Mouse (Mus musculus): ENCODE data around the gene Arnt2.

Gene Arnt2

GRCm38 (mm10) chr7:84409896-84410521 lies at the start of gene Arnt2:
Gene Arnt2, minus strand, starts transcription at chr7:84410176.
- DNase-seq, result peak; percentile 15 to 54

DNA sequence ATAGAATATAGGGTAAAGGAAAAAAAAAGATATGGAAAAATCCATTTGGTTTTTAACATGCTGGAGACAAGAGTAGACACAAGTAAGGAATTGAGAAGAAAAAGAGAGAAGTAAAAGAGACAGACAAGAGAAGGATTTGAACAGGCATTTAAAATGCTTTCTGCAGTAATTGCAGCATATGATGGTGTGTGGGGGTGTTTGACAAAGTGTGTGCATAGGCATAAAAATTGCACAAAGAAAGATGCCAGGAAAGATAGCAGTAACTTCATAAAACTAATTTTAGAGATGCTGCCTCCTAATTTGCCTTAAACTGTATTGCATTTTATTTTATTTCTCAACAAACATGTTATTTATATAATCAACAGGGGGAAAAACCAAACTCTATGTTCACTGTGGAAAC lies 41.7 kb upstream of the Arnt2 start:
- no peak for DNase-seq

- DNase-seq, result no peak
These were observed 39.1 kb upstream of the Arnt2 start for GRCm38 (mm10) chr7:84449066-84449465.

GRCm38 (mm10) chr7:84448512-84448911 lies 38.5 kb upstream of the Arnt2 start:
- DNase-seq, result no peak

- DNase-seq, result no peak
These were observed 37.9 kb upstream of the Arnt2 start for GRCm38 (mm10) chr7:84447740-84448435.

DNA sequence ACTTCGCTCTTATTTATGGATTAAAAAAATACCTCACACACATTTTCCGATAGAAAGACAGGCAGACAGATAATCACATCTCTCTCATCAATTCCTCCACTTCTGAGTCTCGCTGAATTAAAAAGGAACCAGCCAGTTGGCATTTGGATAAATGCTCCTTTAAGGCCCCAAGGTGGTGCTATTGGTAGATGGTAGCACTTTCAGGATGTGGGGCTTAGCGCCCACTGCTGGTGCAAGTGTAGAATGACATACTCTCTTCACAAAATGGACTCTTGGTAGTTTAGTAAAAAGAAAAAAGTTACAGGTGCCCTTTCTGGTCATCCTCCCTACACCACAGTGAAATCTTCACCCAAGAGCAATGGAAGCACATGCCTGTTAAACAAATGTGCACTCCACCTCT lies 37.1 kb upstream of the Arnt2 start:
- peak; percentile 62 to 71 for DNase-seq

DNA sequence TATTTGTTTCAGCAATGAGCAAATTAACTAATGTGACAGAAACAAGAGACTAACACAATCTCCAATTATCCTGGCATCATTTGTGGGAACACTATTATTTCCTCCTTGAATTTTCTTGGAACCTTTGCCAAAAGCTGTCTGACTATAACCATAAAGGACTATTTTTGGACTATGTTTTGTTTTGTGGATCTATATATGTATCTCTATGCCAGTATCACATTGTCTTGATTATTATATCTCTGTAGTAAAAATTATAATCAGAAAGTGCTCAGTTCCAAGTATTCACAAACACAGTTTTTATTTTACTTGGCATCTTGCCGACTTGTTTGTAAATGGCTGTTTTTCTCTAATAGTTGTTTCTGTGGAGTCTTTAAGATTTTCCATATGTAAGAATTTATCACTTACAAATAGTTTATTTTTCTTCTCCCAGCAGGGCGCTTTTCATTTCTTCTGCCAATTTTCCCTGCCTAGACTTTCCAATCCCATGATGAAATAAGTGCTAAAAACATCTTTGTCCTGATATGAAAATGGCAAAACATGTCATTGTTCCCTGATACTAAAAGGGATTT lies 32.5 kb upstream of the Arnt2 start:
- no peak for DNase-seq

GRCm38 (mm10) chr7:84439606-84440005 lies 29.6 kb upstream of the Arnt2 start:
- no peak for DNase-seq

GRCm38 (mm10) chr7:84434901-84435300 lies 24.9 kb upstream of the Arnt2 start:
- DNase-seq, result peak; percentile 40 to 58

- DNase-seq, result no peak
These were observed 22.2 kb upstream of the Arnt2 start for GRCm38 (mm10) chr7:84432151-84432550.

DNA sequence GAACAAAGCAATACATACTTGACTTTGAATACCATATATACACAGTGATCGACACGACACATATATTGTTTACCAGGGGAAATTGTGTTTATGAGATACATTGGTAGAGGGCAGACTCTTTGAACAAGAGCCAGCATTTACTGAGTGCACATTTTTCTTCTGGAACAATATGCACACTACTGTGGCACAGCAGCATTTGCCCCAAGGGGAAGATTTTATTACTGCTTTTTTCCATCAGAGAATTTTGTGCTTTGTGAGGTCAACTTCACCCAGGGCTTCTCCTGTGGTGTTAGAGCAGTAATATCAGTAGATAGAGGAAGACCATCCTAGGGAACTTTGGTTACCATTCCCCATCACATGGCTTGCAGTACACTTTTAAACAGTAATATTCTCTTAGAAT lies 17.2 kb upstream of the Arnt2 start:
- peak in 1 of 2 experiments; percentile 53 for DNase-seq

DNA sequence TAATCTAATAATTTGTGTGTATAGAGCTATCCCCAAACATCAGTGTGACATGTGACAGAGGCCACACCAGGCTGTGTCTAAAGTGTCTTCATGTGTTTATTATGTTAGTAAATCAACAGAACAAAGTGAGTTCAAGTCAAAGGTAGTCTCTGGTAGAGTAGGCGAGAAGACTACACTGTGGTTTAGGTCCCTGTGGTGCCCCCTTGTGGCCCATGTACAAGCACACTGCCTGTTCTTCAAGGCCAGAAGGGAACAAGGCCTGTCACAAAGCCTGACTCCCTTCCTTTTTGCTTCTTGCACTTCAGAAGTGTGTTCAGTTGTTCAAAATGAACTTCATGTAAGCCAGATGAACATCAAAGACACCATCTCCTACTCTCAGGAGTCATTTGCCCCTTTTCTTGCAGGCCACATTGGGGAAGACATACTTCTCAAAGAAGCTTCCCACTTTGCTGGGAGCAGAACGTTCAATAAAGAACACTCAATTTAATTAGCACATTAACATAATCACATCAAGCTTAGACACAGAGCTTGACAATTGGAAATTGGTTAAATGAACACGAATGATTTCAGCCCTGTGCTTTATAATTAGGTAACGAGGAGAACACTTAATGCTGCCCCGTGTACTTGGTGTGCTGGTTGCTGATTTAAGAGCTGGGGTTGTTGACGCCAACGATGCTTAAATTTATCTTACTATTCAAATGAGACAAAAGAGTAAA lies 14.9 kb upstream of the Arnt2 start:
- DNase-seq, result peak; percentile 64 to 84

GRCm38 (mm10) chr7:84421753-84422152 lies 11.8 kb upstream of the Arnt2 start:
- DNase-seq, result no peak

DNA sequence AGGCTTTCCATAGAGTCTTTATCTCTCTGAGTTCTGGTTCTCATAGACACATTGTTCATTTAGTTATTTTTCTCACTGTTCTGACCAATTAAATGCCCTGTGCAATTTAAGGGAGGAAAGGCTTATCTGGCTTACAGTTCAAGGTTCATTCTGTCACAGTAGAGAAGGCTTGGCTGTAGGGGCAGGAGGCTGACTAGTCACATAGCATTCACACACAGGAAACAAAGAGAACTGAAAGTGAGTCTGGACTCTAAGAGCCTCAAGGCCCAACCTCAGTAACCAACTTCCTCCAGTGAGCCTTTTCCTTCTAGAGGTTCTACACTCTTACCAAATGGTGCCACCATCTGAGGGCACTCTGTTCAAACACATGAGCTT lies 11.3 kb upstream of the Arnt2 start:
- no peak for DNase-seq

DNA sequence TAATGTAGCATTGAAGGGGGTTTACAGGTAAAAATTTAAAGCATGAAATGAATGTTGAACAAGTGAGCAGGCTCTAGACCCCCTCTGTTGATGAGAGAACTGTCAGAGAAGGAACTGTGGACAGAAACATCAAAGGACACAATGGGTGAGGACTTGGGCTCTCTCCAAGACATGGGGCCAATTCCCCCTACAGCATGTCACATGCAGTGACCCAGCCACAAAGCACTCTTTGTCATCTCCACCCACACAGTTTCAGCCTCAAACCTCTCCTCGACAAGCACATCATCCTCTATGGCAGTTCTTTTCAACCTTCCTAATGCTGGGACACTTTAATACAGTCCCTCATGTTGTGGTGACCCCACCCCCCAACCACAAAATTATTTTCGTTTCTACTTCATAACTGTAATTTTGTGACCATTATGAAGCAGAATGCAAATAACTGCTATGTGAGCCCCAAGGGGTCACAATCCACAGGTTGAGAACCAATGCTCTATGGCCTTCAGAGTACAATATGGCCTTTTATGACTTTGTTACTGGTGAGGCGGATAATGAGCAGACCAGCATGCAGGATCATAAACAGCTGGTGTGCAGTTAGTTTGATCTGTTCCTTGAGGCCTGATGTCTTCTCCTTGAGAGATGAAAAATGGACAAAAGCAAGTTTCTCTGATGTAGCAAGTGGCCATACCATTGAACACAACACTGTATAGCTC lies 10.8 kb upstream of the Arnt2 start:
- no peak for DNase-seq

GRCm38 (mm10) chr7:84417441-84417840 lies 7.5 kb upstream of the Arnt2 start:
- peak in 1 of 2 experiments; percentile 76 for DNase-seq

DNA sequence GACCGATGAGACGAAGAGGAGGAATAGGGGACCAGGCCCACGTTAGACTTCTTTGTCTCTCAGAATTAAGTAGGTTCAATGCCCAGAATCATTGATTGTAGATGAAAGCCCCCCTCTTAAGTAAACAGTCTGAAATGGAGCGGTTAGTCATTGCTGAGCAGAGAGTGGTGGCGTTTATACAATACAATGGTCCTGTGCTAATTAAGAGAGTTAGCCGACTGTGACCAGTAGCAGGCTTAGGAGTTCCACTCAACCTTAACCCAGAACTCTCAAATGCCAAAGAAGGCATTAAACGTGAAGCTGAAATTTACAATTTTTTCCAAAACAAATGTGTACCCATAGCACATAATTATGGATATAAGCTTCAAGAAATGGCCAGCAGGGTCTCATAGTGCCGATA lies 2.6 kb upstream of the Arnt2 start:
- peak in 1 of 2 experiments; percentile 23 for DNase-seq

DNA sequence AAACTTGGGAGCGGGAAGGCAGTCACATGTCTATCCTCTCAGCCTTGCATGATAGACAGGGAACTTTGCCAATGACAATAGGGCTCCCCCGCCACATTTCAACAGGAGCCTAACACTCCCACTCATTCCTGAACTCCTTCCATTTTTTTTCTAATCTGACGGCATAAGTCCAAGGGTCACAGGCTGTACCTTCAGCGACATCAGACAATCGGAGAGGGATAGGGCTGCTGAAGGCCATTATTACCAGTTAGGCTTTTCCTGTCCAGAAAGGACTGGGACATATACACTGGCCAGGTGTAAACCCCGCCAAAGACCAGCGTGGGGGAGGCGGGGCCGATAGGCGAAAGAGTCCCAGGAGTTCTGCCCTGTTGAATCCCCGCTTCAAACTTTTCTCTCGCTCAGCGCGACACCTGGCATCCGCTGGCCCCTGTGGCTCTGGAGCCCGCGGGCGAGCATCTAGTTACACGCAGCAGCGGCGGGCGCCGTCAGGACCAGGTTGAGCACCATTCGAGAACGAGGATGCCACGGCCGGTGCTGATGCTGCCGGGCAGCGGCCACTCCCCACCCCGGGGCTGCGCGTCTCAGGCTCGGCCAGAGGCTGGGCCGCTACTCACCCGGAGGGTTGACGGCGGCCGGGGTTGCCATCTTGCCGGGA lies 608 bp downstream of the Arnt2 start:
- DNase-seq, result peak; percentile 40 to 60

- DNase-seq, result no peak
These were observed 1.7 kb downstream of the Arnt2 start for GRCm38 (mm10) chr7:84408282-84408681.

DNA sequence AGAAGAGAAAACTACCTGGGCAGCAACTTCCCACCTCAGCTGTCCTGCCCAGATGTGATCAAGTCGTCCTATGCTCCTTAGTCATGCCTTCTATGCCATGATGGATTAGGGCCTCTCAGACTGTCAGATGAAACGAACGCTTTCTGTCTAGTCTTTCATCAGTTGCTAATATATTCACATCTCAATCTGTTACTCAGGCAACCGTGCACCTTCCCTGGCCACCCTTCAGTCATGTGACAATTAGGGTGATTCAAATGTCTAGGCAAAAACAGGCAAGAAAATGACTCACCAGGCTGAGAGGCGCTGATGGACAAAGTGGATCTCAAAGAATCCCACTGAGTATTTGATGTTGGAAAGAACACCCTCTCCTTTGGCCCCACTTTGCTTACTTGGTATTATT lies 6.6 kb downstream of the Arnt2 start:
- no peak for DNase-seq

DNA sequence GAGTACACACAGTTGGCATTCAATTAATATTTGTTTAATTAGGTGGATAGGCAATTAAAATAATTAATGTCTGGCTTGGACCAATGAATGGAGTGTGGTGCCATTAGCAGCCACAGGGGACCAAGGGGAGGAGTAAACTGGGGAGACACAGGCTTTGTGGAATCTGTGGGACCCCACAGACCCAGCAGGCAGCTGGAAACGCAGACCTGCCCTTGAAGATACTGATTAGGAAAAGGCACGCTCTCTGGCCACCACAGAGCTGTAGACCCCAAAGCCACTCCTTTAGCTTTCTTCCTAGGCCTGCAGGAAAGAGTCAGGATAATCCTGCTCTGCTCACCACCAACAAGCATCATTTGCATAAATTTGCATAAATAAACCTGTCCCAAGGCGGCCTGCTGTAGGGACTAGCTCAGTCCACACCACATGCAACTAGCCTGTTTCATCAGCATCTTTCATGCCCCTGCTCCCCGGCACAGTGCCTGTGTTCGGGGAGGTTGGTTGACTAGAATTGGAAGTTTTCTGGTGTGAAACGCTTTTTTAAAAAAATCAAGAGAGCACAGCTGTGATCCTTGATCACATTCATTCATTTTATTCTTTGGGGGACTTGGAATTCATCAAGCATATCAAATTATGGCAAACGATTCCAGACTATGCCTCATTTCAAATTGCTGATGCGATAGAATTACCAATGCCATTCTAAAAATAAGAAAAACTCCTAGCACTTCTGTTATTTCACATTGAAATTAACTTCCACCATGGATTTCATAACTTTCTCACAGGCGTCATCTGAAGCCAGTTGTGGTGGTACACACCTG lies 8.1 kb downstream of the Arnt2 start:
- no peak for DNase-seq

GRCm38 (mm10) chr7:84397320-84397719 lies 12.7 kb downstream of the Arnt2 start:
- DNase-seq, result no peak

Measured in kidney, postnatal 36 days (tissue).